10 mouse cellular contexts compared by ENCODE assay signal in genomic region chr3:84652643-84653556, GRCm38 (mm10). TPM values are rescaled to one million over a fixed set of nuclear protein-coding genes. Genes with fewer than 3 reads are reported as not detected.
DNase-seq lines count a peak whose midpoint lies in the region; ATAC-seq and TF ChIP-seq lines count a peak whose summit lies in the region.
"Had no signal": no experiment of that assay in that cellular context is flagged by ENCODE, and none has a peak within 500 bp of the region (broad histone marks: within the 10 kb centered on the region; RNA-seq: fewer than 3 reads in every experiment).

No protein-coding gene starts in this region.

- no peaks in the 10 kb centered on the region for H3K36me3 ChIP-seq in kidney, embryonic 16.5 days (ENCODE audit: insufficient read depth, low read length)
- peaks cover 0 to 13% of the 10 kb centered on the region in 2 experiments; a peak in 2 of 4 replicates for H3K36me3 ChIP-seq in MEL (ENCODE audit: control insufficient read depth in 1 of 2, insufficient read depth in 2 of 2, low read length in 2 of 2)
- no peaks in the 10 kb centered on the region for H3K36me3 ChIP-seq in liver, embryonic 16.5 days (ENCODE audit: control insufficient read depth, insufficient read depth)
- H3K36me3 ChIP-seq: forebrain, embryonic 15.5 days; limb, embryonic 15.5 days had no signal

- peaks cover 6% of the 10 kb centered on the region; the same call in 1 of the 2 replicates for H3K9me3 ChIP-seq in kidney, embryonic 16.5 days (ENCODE audit: low read length)
- no peaks in the 10 kb centered on the region for H3K9me3 ChIP-seq in MEL (replicated peaks; ENCODE audit: insufficient read depth, low read length)
- no peaks in the 10 kb centered on the region for H3K9me3 ChIP-seq in liver, embryonic 16.5 days (replicated peaks; ENCODE audit: control insufficient read depth, low read length)
- H3K9me3 ChIP-seq: forebrain, embryonic 15.5 days; limb, embryonic 15.5 days had no signal

- peak overlapping the region; percentile 52 for H3K4me2 ChIP-seq in kidney, embryonic 16.5 days (replicated peaks; ENCODE audit: low read depth, low read length)
- peak overlapping the region; percentile 73 for H3K4me2 ChIP-seq in liver, embryonic 16.5 days (ENCODE audit: low read depth, low read length)

- H3K79me2 ChIP-seq in MEL (ENCODE audit: control insufficient read depth, insufficient read depth, low read length, poor library complexity): no peaks in the 10 kb centered on the region

- 62% methylated on average over 12 of the region's 12 CpGs for WGBS in kidney, embryonic 16.5 days
- 68% methylated on average over 12 of the region's 12 CpGs for WGBS in liver, embryonic 16.5 days (ENCODE audit: insufficient replicate concordance)

- no peak overlapping the region for H3K9ac ChIP-seq in kidney, embryonic 16.5 days (replicated peaks; ENCODE audit: low read length)
- H3K9ac ChIP-seq in MEL (ENCODE audit: control insufficient read depth, low read depth, low read length, poor library complexity, severe bottlenecking): peak overlapping the region; percentile 61
- no peak overlapping the region for H3K9ac ChIP-seq in liver, embryonic 16.5 days (ENCODE audit: low read depth, low read length)
- H3K9ac ChIP-seq: forebrain, embryonic 15.5 days; limb, embryonic 15.5 days had no signal

- no peak for TF ChIP-seq CTCF in MEL (IDR thresholded peaks at IDR 0.05 in 2 of 3, conservative IDR thresholded peaks at IDR 0.05 in 1 of 3; ENCODE audit: control insufficient read depth in 1 of 3, insufficient read depth in 1 of 3, low read depth in 2 of 3, low read length in 3 of 3, poor library complexity in 1 of 3, severe bottlenecking in 1 of 3)

- H3K4me1 ChIP-seq in kidney, embryonic 16.5 days (ENCODE audit: insufficient read depth, low read length): peaks cover 22% of the 10 kb centered on the region; the same call in 1 of the 2 replicates
- H3K4me1 ChIP-seq in MEL (ENCODE audit: control insufficient read depth in 1 of 2, insufficient read depth in 2 of 2, low read length in 2 of 2): peaks cover 5 to 28% of the 10 kb centered on the region in 2 experiments; a peak in 3 of 4 replicates
- H3K4me1 ChIP-seq in liver, embryonic 16.5 days (ENCODE audit: control insufficient read depth, low read depth, low read length): peaks cover 16% of the 10 kb centered on the region

- TF ChIP-seq POLR2A in MEL (IDR thresholded peaks at IDR 0.05; ENCODE audit: control insufficient read depth in 1 of 2, insufficient read depth in 1 of 2, low read depth in 1 of 2, low read length in 2 of 2, poor library complexity in 1 of 2): no peak

- DNase-seq in kidney, postnatal 36 days: no peak
- peak; percentile 30 for DNase-seq in MEL (ENCODE audit: low read depth, low spot score)
- peak; percentile 49 for DNase-seq in brain, adult 2 months (ENCODE audit: low read depth, low spot score)
- DNase-seq in urinary bladder, adult 18-20 months (ENCODE audit: low spot score in 2 of 2): no peak
- DNase-seq: kidney, adult 18-20 months had no signal

- no peak overlapping the region for H3K4me3 ChIP-seq in kidney, embryonic 16.5 days (ENCODE audit: low read length)
- H3K4me3 ChIP-seq in MEL (ENCODE audit: control insufficient read depth in 1 of 2, insufficient read depth in 1 of 2, low read depth in 2 of 2, low read length in 2 of 2): peak overlapping the region; percentile 52 to 60
- H3K4me3 ChIP-seq in liver, embryonic 16.5 days (ENCODE audit: low read depth, low read length): peak overlapping the region; percentile 48; the same call in 1 of the 2 replicates

- ATAC-seq in kidney, embryonic 16.5 days (ENCODE audit: low FRiP score, low TSS enrichment): no peak
- no peak for ATAC-seq in liver, embryonic 16.5 days (ENCODE audit: low read depth)
- ATAC-seq in inflammation-experienced regulatory T-cells, adult 6 months: no peak
- ATAC-seq: forebrain, embryonic 15.5 days had no signal

- no peak for TF ChIP-seq RAD21 in MEL (IDR thresholded peaks at IDR 0.05; ENCODE audit: low read depth, low read length)

- no peak overlapping the region for H3K27ac ChIP-seq in kidney, embryonic 16.5 days (ENCODE audit: low read length)
- H3K27ac ChIP-seq in MEL (ENCODE audit: control insufficient read depth, low read depth, low read length): peak overlapping the region; percentile 45; the same call in 1 of the 2 replicates
- no peak overlapping the region for H3K27ac ChIP-seq in liver, embryonic 16.5 days (ENCODE audit: low read length)
- H3K27ac ChIP-seq: forebrain, embryonic 15.5 days; limb, embryonic 15.5 days had no signal

- TF ChIP-seq EP300 in MEL (IDR thresholded peaks at IDR 0.05; ENCODE audit: low read depth in 1 of 2, low read length in 2 of 2): no peak

- no peaks in the 10 kb centered on the region for H3K27me3 ChIP-seq in kidney, embryonic 16.5 days (ENCODE audit: insufficient read depth, low read length)
- H3K27me3 ChIP-seq in MEL (ENCODE audit: control insufficient read depth in 1 of 2, insufficient read depth in 2 of 2, low read length in 2 of 2): no peaks in the 10 kb centered on the region
- no peaks in the 10 kb centered on the region for H3K27me3 ChIP-seq in liver, embryonic 16.5 days (ENCODE audit: control insufficient read depth, insufficient read depth, low read depth, low read length)
- H3K27me3 ChIP-seq: forebrain, embryonic 15.5 days; limb, embryonic 15.5 days had no signal

TF ChIP-seq in MEL, 35 proteins besides CTCF, POLR2A, EP300 and RAD21:
- TF ChIP-seq USF1 (IDR thresholded peaks at IDR 0.05; ENCODE audit: low read depth, low read length) (peak; percentile 59; the same call in 1 of the 2 replicates), SIN3A (IDR thresholded peaks at IDR 0.05; ENCODE audit: low read length) (peak; percentile 6; the same call in 1 of the 2 replicates), GATA1 (IDR thresholded peaks at IDR 0.05; ENCODE audit: low read depth, low read length) (peak; percentile 17; the same call in 1 of the 2 replicates), TAL1 (IDR thresholded peaks at IDR 0.05; ENCODE audit: low read length) (no peak)

RNA-seq across cellular contexts. Expression of gene Tmem154, which starts 13.1 kb away (rescaled TPM):
- polyA plus RNA-seq in kidney, embryonic 16.5 days (2015; fragmentation: Nextera tagmentation; extraction: Ambion mirVana): 0.82 and 0.89 TPM in 2 replicates
- 0.03 and 0.12 TPM in 2 replicates for total RNA-seq in MEL (2012; rRNA removed)
- polyA plus RNA-seq in MEL (2012; ENCODE audit: insufficient read depth in 1 of 2, insufficient read length in 2 of 2, low read depth in 1 of 2, low replicate concordance in 2 of 2, missing spikeins in 1 of 2): under 1 TPM in 1 of 2 experiments, not detected in 1; 0.10 TPM
- polyA plus RNA-seq in liver, embryonic 16.5 days (2015; fragmentation: Nextera tagmentation; extraction: Ambion mirVana): 2.2 and 2.8 TPM in 2 replicates
- polyA plus RNA-seq in inflammation-experienced regulatory T-cells, adult 6 months (2017; shearing (Covaris generic)): 100 to 1,000 TPM; 108 to 140 (median 136) TPM

RNA-seq across cellular contexts. Expression of gene Tigd4, which starts 59.5 kb away (rescaled TPM):
- polyA plus RNA-seq in kidney, embryonic 16.5 days (2015; fragmentation: Nextera tagmentation; extraction: Ambion mirVana): 0.09 TPM in 1 of 2 replicates, not detected in the other
- total RNA-seq in MEL (2012; rRNA removed): not detected in 2 replicates
- not detected for polyA plus RNA-seq in MEL (2012; ENCODE audit: insufficient read depth in 1 of 2, insufficient read length in 2 of 2, low read depth in 1 of 2, low replicate concordance in 2 of 2, missing spikeins in 1 of 2)
- polyA plus RNA-seq in liver, embryonic 16.5 days (2015; fragmentation: Nextera tagmentation; extraction: Ambion mirVana): 0.05 TPM in 1 of 2 replicates, not detected in the other
- not detected for polyA plus RNA-seq in inflammation-experienced regulatory T-cells, adult 6 months (2017; shearing (Covaris generic))

Comparison
In these comparisons a context has a peak if more than half of its experiments do, and no peak if none do; other contexts are left out.
1. DNase-seq: peak in MEL (single experiment) and brain, adult 2 months (single experiment); none in kidney, postnatal 36 days (0 of 2) and urinary bladder, adult 18-20 months (0 of 2).
2. RNA of gene Tmem154, which starts 13.1 kb away (polyA plus RNA-seq): 108 to 140 TPM in inflammation-experienced regulatory T-cells, adult 6 months; 2.2 to 2.8 TPM in liver, embryonic 16.5 days, 0.82 to 0.89 TPM in kidney, embryonic 16.5 days and 0.10 TPM in MEL; every median in the first group is over 10 times any median in the second.